Mouse (Mus musculus): ENCODE results near the gene Arfgap2. TPM values are rescaled to one million over a fixed set of nuclear protein-coding genes. Genes with fewer than 3 reads are reported as not detected.

Gene Arfgap2
- polyA plus RNA-seq, 1 experiment = 60.4 TPM

GRCm38 (mm10) chr2:91269687-91270133, 4.9 kb downstream of the Arfgap2 start:
- Histone ChIP-seq H3K27me3 (ENCODE audit: control insufficient read depth, insufficient read depth, insufficient read length) (no peaks in the 10 kb centered on the region), H3ac (ENCODE audit: control insufficient read depth, insufficient read length) (no peak overlapping the region), H3K36me3 (ENCODE audit: control insufficient read depth, insufficient read depth) (peaks cover 61% of the 10 kb centered on the region), H3K4me2 (ENCODE audit: low read depth) (no peak overlapping the region), H3K4me3 (no peak overlapping the region), H3K79me2 (ENCODE audit: control insufficient read depth, insufficient read depth) (peaks cover 27% of the 10 kb centered on the region)
- TF ChIP-seq MYOD1 (IDR thresholded peaks at IDR 0.05; ENCODE audit: control insufficient read depth in 1 of 3, insufficient read length in 2 of 3, low read depth in 2 of 3) (peak in 2 of 3 experiments; percentile 50 to 57), CEBPB (IDR thresholded peaks at IDR 0.05; ENCODE audit: insufficient read depth, poor library complexity, severe bottlenecking) (no peak)

- no peaks in the 10 kb centered on the region for H3K27me3 ChIP-seq (ENCODE audit: control insufficient read depth, insufficient read depth, insufficient read length)
- no peak for TF ChIP-seq REST (IDR thresholded peaks at IDR 0.05; ENCODE audit: insufficient read depth, insufficient read length)
- no peak for TF ChIP-seq TCF3 (IDR thresholded peaks at IDR 0.05; ENCODE audit: insufficient read length, low read depth)
- no peak for TF ChIP-seq MYOD1 (IDR thresholded peaks at IDR 0.05; ENCODE audit: control insufficient read depth in 1 of 3, insufficient read length in 2 of 3, low read depth in 2 of 3)
- TF ChIP-seq USF1 (IDR thresholded peaks at IDR 0.05; ENCODE audit: low read depth) = no peak
- peak; percentile 31 for TF ChIP-seq POLR2A (IDR thresholded peaks at IDR 0.05; ENCODE audit: insufficient read length, low read depth)
- TF ChIP-seq POLR2AphosphoS2 (IDR thresholded peaks at IDR 0.05; ENCODE audit: insufficient read length, low read depth) = peak; percentile 91
- TF ChIP-seq MYOG (IDR thresholded peaks at IDR 0.05; ENCODE audit: control insufficient read depth in 1 of 3, insufficient read depth in 1 of 3, insufficient read length in 2 of 3, low read depth in 2 of 3) = no peak
- TF ChIP-seq TCF12 (IDR thresholded peaks at IDR 0.05; ENCODE audit: insufficient read depth, poor library complexity, severe bottlenecking) = no peak
- no peak for TF ChIP-seq E2F4 (IDR thresholded peaks at IDR 0.05; ENCODE audit: insufficient read depth)
- no peak for TF ChIP-seq MAX (IDR thresholded peaks at IDR 0.05; ENCODE audit: low read depth)
- TF ChIP-seq SRF (IDR thresholded peaks at IDR 0.05; ENCODE audit: control insufficient read depth, insufficient read length, low read depth) = no peak
- TF ChIP-seq CEBPB (IDR thresholded peaks at IDR 0.05; ENCODE audit: insufficient read depth, poor library complexity, severe bottlenecking) = no peak
- no peak overlapping the region for H3K4me2 ChIP-seq (ENCODE audit: low read depth)
- no peak overlapping the region for H3ac ChIP-seq (ENCODE audit: control insufficient read depth, insufficient read length)
- H3K4me3 ChIP-seq = no peak overlapping the region
- H3K36me3 ChIP-seq (ENCODE audit: control insufficient read depth, insufficient read depth) = peaks cover 23% of the 10 kb centered on the region
- H3K79me2 ChIP-seq (ENCODE audit: control insufficient read depth, insufficient read depth) = no peaks in the 10 kb centered on the region
Measured at GRCm38 (mm10) chr2:91278749-91279371, 14.1 kb downstream of the Arfgap2 start.

- H3K4me2 ChIP-seq (ENCODE audit: low read depth) = no peak overlapping the region
- no peaks in the 10 kb centered on the region for H3K27me3 ChIP-seq (ENCODE audit: control insufficient read depth, insufficient read depth, insufficient read length)
- H3K79me2 ChIP-seq (ENCODE audit: control insufficient read depth, insufficient read depth) = no peaks in the 10 kb centered on the region
- no peak for TF ChIP-seq REST (IDR thresholded peaks at IDR 0.05; ENCODE audit: insufficient read depth, insufficient read length)
- TF ChIP-seq MYOG (IDR thresholded peaks at IDR 0.05; ENCODE audit: control insufficient read depth in 1 of 3, insufficient read depth in 1 of 3, insufficient read length in 2 of 3, low read depth in 2 of 3) = no peak
- TF ChIP-seq POLR2A (IDR thresholded peaks at IDR 0.05; ENCODE audit: insufficient read length, low read depth) = no peak
- no peak for TF ChIP-seq POLR2AphosphoS2 (IDR thresholded peaks at IDR 0.05; ENCODE audit: insufficient read length, low read depth)
- no peak for TF ChIP-seq MYOD1 (IDR thresholded peaks at IDR 0.05; ENCODE audit: control insufficient read depth in 1 of 3, insufficient read length in 2 of 3, low read depth in 2 of 3)
- TF ChIP-seq USF1 (IDR thresholded peaks at IDR 0.05; ENCODE audit: low read depth) = no peak
- no peak for TF ChIP-seq SRF (IDR thresholded peaks at IDR 0.05; ENCODE audit: control insufficient read depth, insufficient read length, low read depth)
- no peak for TF ChIP-seq TCF12 (IDR thresholded peaks at IDR 0.05; ENCODE audit: insufficient read depth, poor library complexity, severe bottlenecking)
- no peak for TF ChIP-seq MAX (IDR thresholded peaks at IDR 0.05; ENCODE audit: low read depth)
- TF ChIP-seq E2F4 (IDR thresholded peaks at IDR 0.05; ENCODE audit: insufficient read depth) = no peak
- TF ChIP-seq TCF3 (IDR thresholded peaks at IDR 0.05; ENCODE audit: insufficient read length, low read depth) = no peak
- H3K36me3 ChIP-seq (ENCODE audit: control insufficient read depth, insufficient read depth) = peaks cover 18% of the 10 kb centered on the region
- no peak overlapping the region for H3ac ChIP-seq (ENCODE audit: control insufficient read depth, insufficient read length)
- no peak overlapping the region for H3K4me3 ChIP-seq
Measured at GRCm38 (mm10) chr2:91279372-91279755, 14.6 kb downstream of the Arfgap2 start.

- H3K79me2 ChIP-seq (ENCODE audit: control insufficient read depth, insufficient read depth) = no peaks in the 10 kb centered on the region
- H3K36me3 ChIP-seq (ENCODE audit: control insufficient read depth, insufficient read depth) = no peaks in the 10 kb centered on the region
- no peak overlapping the region for H3ac ChIP-seq (ENCODE audit: control insufficient read depth, insufficient read length)
- no peak overlapping the region for H3K4me2 ChIP-seq (ENCODE audit: low read depth)
- TF ChIP-seq TCF12 (IDR thresholded peaks at IDR 0.05; ENCODE audit: insufficient read depth, poor library complexity, severe bottlenecking) = no peak
- no peak for TF ChIP-seq POLR2A (IDR thresholded peaks at IDR 0.05; ENCODE audit: insufficient read length, low read depth)
- TF ChIP-seq POLR2AphosphoS2 (IDR thresholded peaks at IDR 0.05; ENCODE audit: insufficient read length, low read depth) = peak; percentile 61
- no peaks in the 10 kb centered on the region for H3K27me3 ChIP-seq (ENCODE audit: control insufficient read depth, insufficient read depth, insufficient read length)
- H3K4me3 ChIP-seq = no peak overlapping the region
Measured at GRCm38 (mm10) chr2:91281366-91281765, 16.6 kb downstream of the Arfgap2 start.

- Histone ChIP-seq H3K36me3 (ENCODE audit: control insufficient read depth, insufficient read depth) (no peaks in the 10 kb centered on the region), H3K4me3 (no peak overlapping the region), H3ac (ENCODE audit: control insufficient read depth, insufficient read length) (no peak overlapping the region), H3K27me3 (ENCODE audit: control insufficient read depth, insufficient read depth, insufficient read length) (no peaks in the 10 kb centered on the region), H3K79me2 (ENCODE audit: control insufficient read depth, insufficient read depth) (no peaks in the 10 kb centered on the region), H3K4me2 (ENCODE audit: low read depth) (no peak overlapping the region)
- no peak for TF ChIP-seq MYOG (IDR thresholded peaks at IDR 0.05; ENCODE audit: control insufficient read depth in 1 of 3, insufficient read depth in 1 of 3, insufficient read length in 2 of 3, low read depth in 2 of 3)
- TF ChIP-seq POLR2AphosphoS2 (IDR thresholded peaks at IDR 0.05; ENCODE audit: insufficient read length, low read depth) = no peak
- TF ChIP-seq USF1 (IDR thresholded peaks at IDR 0.05; ENCODE audit: low read depth) = no peak
- no peak for TF ChIP-seq E2F4 (IDR thresholded peaks at IDR 0.05; ENCODE audit: insufficient read depth)
- no peak for TF ChIP-seq SRF (IDR thresholded peaks at IDR 0.05; ENCODE audit: control insufficient read depth, insufficient read length, low read depth)
- no peak for TF ChIP-seq MYOD1 (IDR thresholded peaks at IDR 0.05; ENCODE audit: control insufficient read depth in 1 of 3, insufficient read length in 2 of 3, low read depth in 2 of 3)
- no peak for TF ChIP-seq TCF3 (IDR thresholded peaks at IDR 0.05; ENCODE audit: insufficient read length, low read depth)
- no peak for TF ChIP-seq POLR2A (IDR thresholded peaks at IDR 0.05; ENCODE audit: insufficient read length, low read depth)
Measured at GRCm38 (mm10) chr2:91283972-91284371, 19.2 kb downstream of the Arfgap2 start.
